Mouse (Mus musculus) ovary, postnatal 36 days (tissue): ENCODE measurements at regions not wholly inside any gene's neighbourhood (a gene's known extent, or its start where the extent isn't known, plus 50 kb on each side); places are given as distances from the start of the nearest gene placed in this dataset.

Source experiments
- DNase-seq: peaks from one replicate; pipeline ENCODE4 v3.0.0; 2022; ENCODE audit warnings: low spot score, mixed read lengths

- DNase-seq, result no peak
Observed at GRCm38 (mm10) chr17:15977374-15978031, 146.7 kb upstream of the Rgmb start.

DNA sequence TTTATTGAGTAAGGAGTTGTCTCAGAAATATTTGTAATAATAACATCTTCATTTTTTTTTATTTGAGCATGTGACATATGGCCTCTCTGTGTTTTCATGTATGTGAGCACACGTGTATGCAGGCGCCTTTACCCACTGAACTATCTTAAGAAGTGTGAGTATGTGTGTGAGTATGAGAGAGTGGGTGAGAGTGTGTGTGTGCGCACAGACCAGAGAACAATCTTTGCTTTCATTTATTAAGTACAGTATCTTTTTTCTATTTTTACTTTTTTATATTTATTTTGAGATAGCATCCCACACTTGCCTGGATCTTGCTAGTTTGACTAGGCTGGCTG, 140.5 kb upstream of the Rgmb start:
- DNase-seq, result no peak

- DNase-seq, result no peak
Observed at GRCm38 (mm10) chr17:15970481-15971350, 139.9 kb upstream of the Rgmb start.

DNA sequence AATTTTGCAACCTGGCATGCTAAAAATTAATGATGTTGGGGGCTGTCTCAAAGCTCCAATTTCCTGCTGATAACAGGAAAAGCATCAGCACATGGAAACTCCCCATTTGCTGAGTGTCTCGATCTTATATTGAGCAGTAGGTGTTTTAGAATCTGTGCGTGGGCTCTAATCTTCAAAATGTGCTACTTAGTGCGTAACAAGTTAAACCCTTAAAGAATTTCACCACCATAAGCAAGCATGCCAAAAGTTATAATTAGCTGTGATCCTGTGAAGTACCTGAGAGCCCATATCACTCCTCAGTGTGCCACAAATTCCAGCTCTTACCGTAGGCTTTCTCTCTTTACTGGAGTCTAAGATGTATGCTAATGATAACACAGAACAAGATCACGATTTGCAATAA, 137.5 kb upstream of the Rgmb start:
- DNase-seq, result no peak

DNA sequence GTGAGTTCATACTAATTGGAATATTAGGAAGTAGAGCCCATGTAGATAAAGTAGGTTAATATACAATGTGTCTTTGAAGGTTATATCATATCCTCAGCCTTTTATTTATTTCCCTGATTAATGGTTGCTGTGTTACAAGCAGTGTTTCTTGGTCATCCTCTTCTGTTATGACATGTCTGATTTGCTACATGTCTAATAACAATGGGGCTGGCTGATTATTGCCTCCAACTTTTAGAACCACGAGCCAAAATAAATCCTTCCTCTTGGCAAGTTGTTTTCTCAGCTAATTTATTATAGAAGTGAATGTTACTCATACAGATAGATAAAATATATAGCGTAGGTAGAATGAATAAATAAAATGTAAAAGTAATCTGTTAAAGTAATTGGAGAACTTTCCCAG, 124.8 kb upstream of the Rgmb start:
- no peak for DNase-seq

GRCm38 (mm10) chr17:15951641-15952040, 120.8 kb upstream of the Rgmb start:
- DNase-seq, result no peak

DNA sequence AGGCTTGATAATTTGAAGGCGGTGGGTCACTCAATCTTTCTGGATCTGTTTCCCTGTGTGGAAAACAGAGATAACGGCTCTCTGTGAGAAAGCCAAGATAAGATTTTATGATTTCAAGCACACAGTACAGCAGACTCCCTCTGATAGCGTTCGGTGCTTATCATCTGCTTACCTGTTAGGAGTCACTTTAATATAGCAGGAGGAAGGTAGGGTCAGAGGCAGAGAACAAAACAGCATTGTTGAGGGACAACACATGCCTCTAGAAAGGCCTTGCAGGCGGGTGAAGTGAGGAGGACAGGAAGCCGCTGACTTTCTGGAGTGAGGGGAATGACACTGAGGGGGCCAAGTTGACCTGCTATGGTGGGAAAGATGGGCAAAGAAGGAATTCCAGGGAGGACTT, 118.9 kb upstream of the Rgmb start:
- no peak for DNase-seq

DNA sequence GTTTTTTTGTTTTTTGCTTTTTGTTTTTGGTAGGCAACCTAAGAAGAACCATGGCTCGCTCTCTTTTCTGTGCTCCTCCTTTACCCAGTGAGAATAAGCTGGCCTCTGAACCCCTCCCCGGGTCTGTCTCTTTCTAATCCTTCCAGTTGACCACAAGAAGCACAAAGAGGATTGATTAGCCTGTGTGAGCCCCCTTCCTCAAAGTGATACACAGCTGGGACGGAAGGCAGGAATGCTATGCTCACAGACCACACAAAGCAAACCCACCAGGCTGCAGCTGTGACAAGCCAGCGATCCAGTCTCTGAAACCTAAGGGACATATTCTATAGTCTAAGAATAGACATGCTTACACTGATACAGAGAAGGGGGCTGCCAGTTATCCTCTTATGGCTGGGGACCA, 111.5 kb upstream of the Rgmb start:
- DNase-seq, result no peak

DNA sequence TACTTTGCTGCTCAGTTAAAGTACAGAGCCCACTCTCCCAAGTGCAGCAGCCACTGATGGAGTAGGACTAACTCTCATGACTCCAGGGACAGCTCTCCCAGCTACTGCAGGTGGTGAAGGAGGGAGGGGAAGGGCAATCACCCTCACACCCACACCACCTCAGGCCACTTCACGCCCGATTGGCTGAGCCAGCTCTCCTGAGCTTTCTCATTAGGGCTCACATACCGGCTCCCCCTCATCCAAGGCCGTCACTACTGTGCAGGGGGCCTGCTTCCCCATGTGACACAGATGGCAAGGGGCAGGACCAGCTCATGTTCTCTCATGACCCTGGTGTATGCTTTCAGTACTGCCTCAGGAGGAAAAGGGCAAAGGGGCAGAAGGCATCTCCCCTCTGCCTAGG, 87.8 kb upstream of the Rgmb start:
- DNase-seq, result no peak

DNA sequence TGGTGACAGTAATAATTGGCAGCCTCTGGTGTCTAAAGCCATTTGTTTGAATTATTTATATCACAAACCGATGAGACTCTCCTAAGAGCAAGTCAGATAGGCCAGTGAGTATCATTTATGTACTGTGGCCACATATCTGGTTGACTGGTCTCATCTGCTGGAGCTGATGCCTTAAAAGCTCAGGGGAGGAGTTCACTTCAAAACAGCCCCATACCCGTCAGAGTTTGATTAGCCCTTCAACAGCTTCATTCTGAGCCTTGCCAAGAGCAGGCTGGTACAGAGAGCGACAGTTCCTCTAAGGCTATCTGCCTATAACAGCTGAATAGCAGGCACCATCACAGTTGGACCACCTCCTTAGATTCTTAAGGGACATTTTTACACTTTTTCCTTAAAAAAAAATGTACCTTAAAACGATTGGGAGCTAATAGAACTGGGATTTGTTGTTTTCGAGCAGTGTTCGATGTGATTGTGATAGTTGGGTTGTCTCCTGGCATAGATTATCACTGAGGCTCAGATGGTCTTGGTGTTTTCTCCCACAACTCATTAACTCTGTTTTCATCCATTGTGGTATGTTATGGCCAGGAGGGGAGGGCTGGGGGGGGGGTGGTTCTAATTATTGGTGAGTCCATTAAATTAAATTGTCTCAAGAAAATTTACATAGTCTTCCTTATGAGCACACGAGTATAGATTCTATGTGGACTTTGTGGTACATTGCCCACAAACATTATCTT, 68.0 kb upstream of the Rgmb start:
- DNase-seq, result no peak

DNA sequence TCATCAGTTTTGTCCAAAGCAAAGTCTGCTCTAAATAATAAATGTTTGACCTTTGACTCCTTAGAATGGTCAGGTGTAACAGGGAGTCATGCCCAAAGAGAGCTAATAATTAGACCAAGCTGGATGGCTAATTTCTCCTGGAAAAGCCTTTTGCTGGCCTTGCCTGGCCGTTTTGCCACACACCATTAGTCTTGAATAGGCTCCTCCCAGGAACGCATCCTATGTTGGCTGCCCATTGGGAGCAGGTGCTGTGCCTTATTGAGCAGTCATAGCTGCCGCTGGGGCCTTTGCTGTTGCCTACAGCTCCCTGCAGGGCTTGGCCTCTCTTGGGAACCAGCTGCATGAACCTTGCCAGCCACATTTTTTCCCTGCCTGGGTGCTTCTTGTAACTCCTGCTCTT, 65.1 kb upstream of the Rgmb start:
- no peak for DNase-seq

- DNase-seq, result no peak
Observed at GRCm38 (mm10) chr17:15891896-15892675, 61.2 kb upstream of the Rgmb start.

GRCm38 (mm10) chr17:15890595-15891140, 59.8 kb upstream of the Rgmb start:
- no peak for DNase-seq

DNA sequence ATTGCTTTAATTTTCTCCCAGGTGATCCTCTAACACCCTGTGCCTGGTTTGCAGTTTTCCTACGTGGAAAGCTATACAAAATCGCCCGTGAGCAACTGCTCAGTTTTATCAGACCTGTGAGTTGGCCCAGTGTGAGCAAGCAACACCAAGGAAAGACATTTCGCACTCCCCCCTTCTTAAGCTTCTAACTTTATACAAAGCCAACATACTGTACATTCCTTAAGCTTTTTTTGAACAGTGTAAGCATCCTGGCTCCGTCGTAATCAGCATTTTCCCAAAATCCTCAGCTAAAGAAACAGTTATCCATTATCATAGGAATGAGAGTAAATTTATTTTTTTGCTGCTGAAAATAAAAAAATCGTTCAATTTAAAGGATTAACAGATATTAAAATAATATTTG, 52.0 kb upstream of the Rgmb start:
- no peak for DNase-seq

GRCm38 (mm10) chr17:15882245-15882644, 51.4 kb upstream of the Rgmb start:
- no peak for DNase-seq
